Mouse (Mus musculus): Measurements from ENCODE around the gene C1qtnf9. TPM values are rescaled to one million over a fixed set of nuclear protein-coding genes. Genes with fewer than 3 reads are reported as not detected.
A peak's percentile ranks its signal among the peaks of the same experiment; 100 is the strongest.

The C1qtnf9 gene
- total and polyA plus RNA-seq, 3 experiments = not detected

GRCm38 (mm10) chr14:60733706-60734105, 34.2 kb upstream of the C1qtnf9 start:
- Histone ChIP-seq H3K27me3 (ENCODE audit: control insufficient read depth in 1 of 2, insufficient read depth in 2 of 2, low read length in 2 of 2) (no peaks in the 10 kb centered on the region), H3K4me1 (ENCODE audit: control insufficient read depth in 1 of 2, insufficient read depth in 2 of 2, low read length in 2 of 2) (peaks cover 0 to 25% of the 10 kb centered on the region in 2 experiments; a peak in 3 of 4 replicates), H3K9ac (ENCODE audit: control insufficient read depth, low read depth, low read length, poor library complexity, severe bottlenecking) (no peak overlapping the region), H3K27ac (ENCODE audit: control insufficient read depth, low read depth, low read length) (no peak overlapping the region), H3K36me3 (ENCODE audit: control insufficient read depth in 1 of 2, insufficient read depth in 2 of 2, low read length in 2 of 2) (peaks cover 0 to 16% of the 10 kb centered on the region in 2 experiments; a peak in 2 of 4 replicates), H3K4me3 (ENCODE audit: control insufficient read depth in 1 of 2, insufficient read depth in 1 of 2, low read depth in 2 of 2, low read length in 2 of 2) (no peak overlapping the region), H3K79me2 (ENCODE audit: control insufficient read depth, insufficient read depth, low read length, poor library complexity) (no peaks in the 10 kb centered on the region), H3K9me3 (replicated peaks; ENCODE audit: insufficient read depth, low read length) (no peaks in the 10 kb centered on the region)
- TF ChIP-seq POLR2AphosphoS5 (IDR thresholded peaks at IDR 0.05; ENCODE audit: borderline replicate concordance, low read depth, low read length) (no peak), CHD2 (IDR thresholded peaks at IDR 0.05; ENCODE audit: low read length) (no peak), NRF1 (IDR thresholded peaks at IDR 0.05; ENCODE audit: insufficient read depth, low read depth, low read length, poor library complexity, severe bottlenecking) (no peak), ZKSCAN1 (IDR thresholded peaks at IDR 0.05; ENCODE audit: low read depth, low read length) (no peak), ZNF384 (IDR thresholded peaks at IDR 0.05; ENCODE audit: low read depth, low read length) (no peak), MAZ (IDR thresholded peaks at IDR 0.05; ENCODE audit: low read depth, low read length) (no peak), MEF2A (IDR thresholded peaks at IDR 0.05; ENCODE audit: extremely low read depth, insufficient replicate concordance, low read depth, low read length, poor library complexity, severe bottlenecking) (no peak), UBTF (IDR thresholded peaks at IDR 0.05; ENCODE audit: borderline replicate concordance, insufficient read depth, low read depth, low read length) (no peak)
- DNase-seq (ENCODE audit: low read depth, low spot score) = no peak

- no peak overlapping the region for H3K9ac ChIP-seq (ENCODE audit: control insufficient read depth, low read depth, low read length, poor library complexity, severe bottlenecking)
- DNase-seq (ENCODE audit: low read depth, low spot score) = no peak
- H3K27ac ChIP-seq (ENCODE audit: control insufficient read depth, low read depth, low read length) = no peak overlapping the region
- no peaks in the 10 kb centered on the region for H3K27me3 ChIP-seq (ENCODE audit: control insufficient read depth in 1 of 2, insufficient read depth in 2 of 2, low read length in 2 of 2)
- peaks cover 0 to 25% of the 10 kb centered on the region in 2 experiments; a peak in 3 of 4 replicates for H3K4me1 ChIP-seq (ENCODE audit: control insufficient read depth in 1 of 2, insufficient read depth in 2 of 2, low read length in 2 of 2)
- H3K9me3 ChIP-seq (replicated peaks; ENCODE audit: insufficient read depth, low read length) = no peaks in the 10 kb centered on the region
- TF ChIP-seq ZC3H11A (IDR thresholded peaks at IDR 0.05; ENCODE audit: low read depth, low read length) (no peak), USF1 (IDR thresholded peaks at IDR 0.05; ENCODE audit: low read depth, low read length) (no peak), ZKSCAN1 (IDR thresholded peaks at IDR 0.05; ENCODE audit: low read depth, low read length) (no peak), GABPA (IDR thresholded peaks at IDR 0.05; ENCODE audit: low read depth, low read length) (no peak), ZNF384 (IDR thresholded peaks at IDR 0.05; ENCODE audit: low read depth, low read length) (no peak)
- no peaks in the 10 kb centered on the region for H3K79me2 ChIP-seq (ENCODE audit: control insufficient read depth, insufficient read depth, low read length, poor library complexity)
- H3K36me3 ChIP-seq (ENCODE audit: control insufficient read depth in 1 of 2, insufficient read depth in 2 of 2, low read length in 2 of 2) = peaks cover 0 to 18% of the 10 kb centered on the region in 2 experiments; a peak in 2 of 4 replicates
- H3K4me3 ChIP-seq (ENCODE audit: control insufficient read depth in 1 of 2, insufficient read depth in 1 of 2, low read depth in 2 of 2, low read length in 2 of 2) = no peak overlapping the region
Observed at GRCm38 (mm10) chr14:60735206-60735605, 32.7 kb upstream of the C1qtnf9 start.

DNA sequence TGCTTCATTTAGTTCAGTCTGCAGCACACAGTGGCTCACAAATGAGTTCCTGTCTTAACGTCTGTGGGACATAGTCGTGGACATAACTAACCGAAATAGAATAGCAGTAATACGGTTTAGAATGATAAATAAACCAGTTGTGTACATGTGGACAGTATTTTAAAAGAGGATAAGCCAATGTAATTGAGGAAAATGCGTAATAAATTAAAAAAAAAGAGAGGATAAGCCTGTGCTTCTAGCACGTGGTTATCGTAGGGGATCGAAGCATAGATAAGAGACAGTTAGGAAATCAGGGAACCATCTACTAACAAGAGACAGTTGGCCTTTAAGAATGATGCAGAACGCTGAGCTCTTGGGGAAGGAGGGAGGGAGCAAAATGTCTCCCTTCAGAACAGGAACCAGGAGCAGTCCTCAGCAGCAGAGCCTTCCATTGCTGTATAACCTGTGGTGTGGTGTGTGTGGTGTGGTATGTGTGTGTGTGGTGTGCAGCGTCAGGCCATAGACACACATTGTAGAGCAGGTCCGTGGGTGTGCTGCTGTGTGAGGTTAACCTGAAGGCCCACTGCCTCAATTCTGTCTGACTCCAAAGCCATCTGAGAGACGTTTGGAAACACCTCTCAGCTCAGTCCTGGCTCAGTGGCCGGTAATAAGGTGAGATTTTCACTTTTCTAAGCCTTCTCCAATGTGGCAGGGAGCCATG, 31.9 kb upstream of the C1qtnf9 start:
- no peaks in the 10 kb centered on the region for H3K27me3 ChIP-seq (ENCODE audit: control insufficient read depth in 1 of 2, insufficient read depth in 2 of 2, low read length in 2 of 2)
- peak; percentile 36 for DNase-seq (ENCODE audit: low read depth, low spot score)
- H3K4me3 ChIP-seq (ENCODE audit: control insufficient read depth in 1 of 2, insufficient read depth in 1 of 2, low read depth in 2 of 2, low read length in 2 of 2) = no peak overlapping the region; a peak in 1 of 4 replicates
- peak overlapping the region; percentile 40 for H3K27ac ChIP-seq (ENCODE audit: control insufficient read depth, low read depth, low read length)
- peak overlapping the region; percentile 10; the same call in 1 of the 2 replicates for H3K9ac ChIP-seq (ENCODE audit: control insufficient read depth, low read depth, low read length, poor library complexity, severe bottlenecking)
- no peaks in the 10 kb centered on the region for H3K79me2 ChIP-seq (ENCODE audit: control insufficient read depth, insufficient read depth, low read length, poor library complexity)
- H3K36me3 ChIP-seq (ENCODE audit: control insufficient read depth in 1 of 2, insufficient read depth in 2 of 2, low read length in 2 of 2) = peaks cover 0 to 18% of the 10 kb centered on the region in 2 experiments; a peak in 2 of 4 replicates
- TF ChIP-seq NELFE (IDR thresholded peaks at IDR 0.05; ENCODE audit: low read depth, low read length) (no peak), RCOR1 (IDR thresholded peaks at IDR 0.05; ENCODE audit: low read depth, low read length) (no peak), E2F4 (IDR thresholded peaks at IDR 0.05; ENCODE audit: borderline replicate concordance, low read depth, low read length) (no peak), ELF1 (IDR thresholded peaks at IDR 0.05; ENCODE audit: low read depth, low read length) (no peak), NRF1 (IDR thresholded peaks at IDR 0.05; ENCODE audit: insufficient read depth, low read depth, low read length, poor library complexity, severe bottlenecking) (no peak)
- H3K4me1 ChIP-seq (ENCODE audit: control insufficient read depth in 1 of 2, insufficient read depth in 2 of 2, low read length in 2 of 2) = peaks cover 0 to 25% of the 10 kb centered on the region in 2 experiments; a peak in 3 of 4 replicates
- H3K9me3 ChIP-seq (replicated peaks; ENCODE audit: insufficient read depth, low read length) = no peaks in the 10 kb centered on the region

All from MEL (cell line).